Mouse (Mus musculus) kidney, postnatal 0 days (tissue): ENCODE data around the gene Errfi1. TPM values are rescaled to one million over a fixed set of nuclear protein-coding genes. Genes with fewer than 3 reads are reported as not detected.

Experiments
- ATAC-seq: fragments of 200-750 bp; cut with Nextera tagmentation; replicated peaks from 2 replicates; pipeline ENCODE4 v1.8.0; 2017; ENCODE audit warnings: low read depth, moderate number of reproducible peaks, moderate TSS enrichment, moderate library complexity; ENCODE audit not compliant: low FRiP score
- DNase-seq: peaks from one replicate; pipeline ENCODE4 v3.0.0-alpha.2; 2016; ENCODE audit warnings: low spot score
- H3K27ac ChIP-seq: fragments of 300-500 bp; sonication (generic); 2 replicates; pipeline ENCODE4 v1.5.1; 2014; ENCODE audit warnings: mild to moderate bottlenecking
- H3K27me3 ChIP-seq: fragments of 300-500 bp; sonication (generic); 2 replicates; pipeline ENCODE4 v1.6.1; 2014; ENCODE audit warnings: low read length, mixed read lengths; ENCODE audit not compliant: insufficient read depth
- H3K36me3 ChIP-seq: fragments of 300-500 bp; sonication (generic); 2 replicates; pipeline ENCODE4 v1.6.1; 2014; ENCODE audit warnings: low read length, mixed read lengths; ENCODE audit not compliant: insufficient read depth
- H3K4me1 ChIP-seq: fragments of 300-500 bp; sonication (generic); replicated peaks from 2 replicates; pipeline ENCODE4 v1.6.1; 2014; ENCODE audit warnings: antibody characterized with exemption, low read length, mixed read lengths; ENCODE audit not compliant: insufficient read depth
- H3K4me2 ChIP-seq: fragments of 300-500 bp; sonication (generic); 2 replicates; pipeline ENCODE4 v1.6.1; 2014; ENCODE audit warnings: mild to moderate bottlenecking, low read length, moderate library complexity, mixed read lengths
- H3K4me3 ChIP-seq: fragments of 300-500 bp; sonication (generic); replicated peaks from 2 replicates; pipeline ENCODE4 v1.5.1; 2014; ENCODE audit warnings: low read depth, low read length
- H3K9ac ChIP-seq: fragments of 300-500 bp; sonication (generic); 2 replicates; pipeline ENCODE4 v1.6.1; 2014; ENCODE audit warnings: low read depth, low read length
- H3K9me3 ChIP-seq: fragments of 300-500 bp; sonication (generic); replicated peaks from 2 replicates; pipeline ENCODE4 v1.6.1; 2016; ENCODE audit warnings: low read length, inconsistent platforms, mixed read lengths
- CTCF ChIP-seq: IDR thresholded peaks from 2 replicates; pipeline ENCODE4 v1.5.1; 2016; ENCODE audit warnings: antibody characterized with exemption, low read depth, mild to moderate bottlenecking, moderate library complexity
- WGBS: fragments of 180-500 bp; shearing (Covaris S2); extraction: QIAGEN DNeasy Blood & Tissue Kit; methylation state at CpG from one replicate; pipeline ENCODE4 v1.1.7; 2014; 5-methylcytosine and 5-hydroxymethylcytosine counted together
- polyA plus RNA-seq: library from polyadenylated mRNA; unstranded; fragments of >200 nt; fragmentation: Nextera tagmentation; extraction: Ambion mirVana; gene quantifications from 2 replicates; pipeline ENCODE4 v1.2.1, GENCODE M21; 2015

The Errfi1 gene
- polyA plus RNA-seq, 1 experiment from 2014 or later = 35.5 TPM

DNA sequence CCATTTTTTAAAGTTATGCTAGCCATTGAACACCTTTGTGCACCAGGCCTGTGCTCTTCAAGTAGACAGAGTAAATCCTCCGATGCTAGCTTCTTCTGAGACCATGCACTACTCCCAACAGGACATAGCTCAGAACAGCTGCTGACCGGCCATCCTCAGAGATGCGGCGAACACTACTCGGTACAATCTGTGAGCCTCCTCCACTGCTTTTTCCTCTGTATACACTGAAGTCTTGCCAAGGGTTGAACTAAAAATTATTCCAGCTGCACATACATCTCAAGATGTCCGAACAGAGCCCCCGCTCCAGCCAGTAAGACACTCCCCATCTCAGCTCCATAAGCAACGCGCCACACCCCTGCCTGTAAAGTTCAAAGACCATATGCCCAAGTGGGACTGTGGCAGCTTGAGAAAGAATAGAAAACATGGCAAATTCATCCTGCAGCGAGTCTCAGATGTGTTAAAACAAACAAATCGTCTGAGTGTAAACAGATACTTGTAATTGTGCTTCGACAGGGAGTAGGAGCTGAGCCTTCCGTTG, 37.2 kb upstream of the Errfi1 start:
- Histone ChIP-seq H3K9ac (no peak overlapping the region), H3K9me3 (no peaks in the 10 kb centered on the region), H3K4me3 (no peak overlapping the region), H3K27me3 (no peaks in the 10 kb centered on the region), H3K4me2 (no peak overlapping the region), H3K27ac (peak overlapping the region; percentile 11; the same call in 1 of the 2 replicates), H3K36me3 (no peaks in the 10 kb centered on the region), H3K4me1 (peaks cover 22% of the 10 kb centered on the region)
- no peak for TF ChIP-seq CTCF
- WGBS = 39% methylated on average over 13 of the region's 13 CpGs
- peak; percentile 43 for DNase-seq
- ATAC-seq = no peak

DNA sequence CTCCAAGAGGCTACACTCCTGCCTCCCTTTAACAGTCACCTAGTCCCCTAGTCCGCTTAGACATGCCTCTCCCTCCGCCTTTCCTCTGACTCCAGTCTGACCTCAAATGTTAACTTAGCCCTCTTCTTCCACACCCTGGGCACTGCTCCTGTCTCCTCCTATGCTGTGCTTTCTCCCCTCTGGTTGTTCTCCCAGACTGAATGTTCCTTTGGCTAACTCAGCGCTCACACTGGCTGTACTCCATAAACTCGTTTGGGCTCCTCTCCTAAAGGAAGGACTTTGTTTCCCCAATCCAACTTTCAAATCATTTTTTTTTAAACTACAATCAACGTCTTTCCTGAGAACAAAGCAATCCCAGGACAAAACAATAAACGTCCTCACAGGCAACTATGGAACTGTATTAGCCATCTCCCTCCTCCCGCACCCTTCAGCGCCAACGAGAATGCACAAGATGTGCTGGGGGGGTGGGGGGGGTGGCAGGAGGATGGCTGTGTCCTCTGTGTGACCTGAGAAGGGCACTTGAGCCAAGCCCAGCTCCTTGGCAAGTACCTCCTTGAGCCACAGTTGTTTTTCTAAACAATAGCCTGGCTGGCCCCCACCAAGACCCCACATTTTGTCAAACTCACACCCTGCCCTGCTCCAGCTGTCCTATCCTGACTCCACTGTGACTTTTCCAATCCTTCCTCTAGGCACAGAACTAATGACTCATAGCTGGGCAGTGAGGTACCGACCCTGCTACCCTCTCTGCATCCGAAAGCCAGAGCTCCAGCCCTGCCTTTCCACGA, 34.4 kb upstream of the Errfi1 start:
- 63% methylated on average over 12 of the region's 12 CpGs for WGBS
- H3K27me3 ChIP-seq = no peaks in the 10 kb centered on the region
- no peaks in the 10 kb centered on the region for H3K36me3 ChIP-seq
- no peak for TF ChIP-seq CTCF
- H3K9me3 ChIP-seq = no peaks in the 10 kb centered on the region
- H3K27ac ChIP-seq = no peak overlapping the region
- no peak overlapping the region for H3K4me2 ChIP-seq
- peaks cover 38% of the 10 kb centered on the region for H3K4me1 ChIP-seq
- ATAC-seq (no peak), DNase-seq (no peak)
- no peak overlapping the region for H3K4me3 ChIP-seq
- no peak overlapping the region for H3K9ac ChIP-seq

DNA sequence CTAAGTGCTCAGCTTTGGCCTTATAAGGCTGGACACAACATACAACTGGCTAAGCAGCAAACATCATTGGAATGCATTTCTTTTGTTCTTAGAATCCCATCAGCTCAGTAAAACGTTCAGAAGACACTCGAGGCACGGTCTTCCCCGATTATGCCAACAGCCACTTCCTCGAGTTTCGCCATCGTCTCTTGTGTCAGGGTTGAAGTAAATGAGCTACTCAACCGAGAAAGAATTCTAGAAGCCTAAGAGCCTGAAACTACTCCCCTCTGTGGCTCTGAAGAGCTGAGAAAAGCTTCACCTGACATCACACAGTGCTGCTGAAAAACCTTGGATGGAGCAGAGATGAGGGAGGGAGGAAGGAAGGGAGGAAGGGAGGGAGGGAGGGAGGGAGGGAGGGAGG, 32.3 kb upstream of the Errfi1 start:
- Histone ChIP-seq H3K27me3 (no peaks in the 10 kb centered on the region), H3K4me1 (peaks cover 36% of the 10 kb centered on the region), H3K9me3 (no peaks in the 10 kb centered on the region), H3K36me3 (no peaks in the 10 kb centered on the region), H3K4me3 (no peak overlapping the region), H3K4me2 (no peak overlapping the region), H3K9ac (no peak overlapping the region), H3K27ac (peak overlapping the region; percentile 19; the same call in 1 of the 2 replicates)
- TF ChIP-seq CTCF = no peak
- ATAC-seq = no peak
- WGBS = 35% methylated on average over 8 of the region's 8 CpGs
- DNase-seq = peak; percentile 65

DNA sequence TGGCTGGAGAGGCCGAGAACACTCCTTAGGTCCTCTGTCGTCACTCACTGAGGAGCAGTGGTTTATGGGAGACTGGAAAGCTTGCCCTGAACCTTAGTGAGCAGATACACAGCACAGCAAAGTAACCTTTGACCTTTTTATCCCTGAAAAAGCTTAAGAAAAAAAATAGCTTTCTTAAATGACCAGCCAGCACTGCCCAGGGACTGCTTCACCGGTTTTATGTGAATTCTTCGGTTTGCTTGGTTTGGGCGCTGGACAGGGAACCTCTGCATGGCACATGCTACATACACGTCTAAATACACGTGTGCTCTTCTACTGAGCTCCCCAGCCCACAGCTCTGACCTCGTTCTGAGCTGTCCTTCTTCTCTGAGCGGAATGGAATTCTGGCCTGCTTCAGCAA, 31.1 kb upstream of the Errfi1 start:
- H3K36me3 ChIP-seq = no peaks in the 10 kb centered on the region
- no peaks in the 10 kb centered on the region for H3K9me3 ChIP-seq
- no peaks in the 10 kb centered on the region for H3K27me3 ChIP-seq
- WGBS = 47% methylated on average over 9 of the region's 9 CpGs
- no peak overlapping the region for H3K9ac ChIP-seq
- ATAC-seq = peak; percentile 38; the same call in 1 of the 2 replicates
- no peak for TF ChIP-seq CTCF
- 0 out of 2 replicates have a peak overlapping the region, but pooled peaks have one; percentile 14 for H3K27ac ChIP-seq
- peaks cover 36% of the 10 kb centered on the region for H3K4me1 ChIP-seq
- peak; percentile 61 for DNase-seq
- no peak overlapping the region for H3K4me3 ChIP-seq
- no peak overlapping the region for H3K4me2 ChIP-seq

DNA sequence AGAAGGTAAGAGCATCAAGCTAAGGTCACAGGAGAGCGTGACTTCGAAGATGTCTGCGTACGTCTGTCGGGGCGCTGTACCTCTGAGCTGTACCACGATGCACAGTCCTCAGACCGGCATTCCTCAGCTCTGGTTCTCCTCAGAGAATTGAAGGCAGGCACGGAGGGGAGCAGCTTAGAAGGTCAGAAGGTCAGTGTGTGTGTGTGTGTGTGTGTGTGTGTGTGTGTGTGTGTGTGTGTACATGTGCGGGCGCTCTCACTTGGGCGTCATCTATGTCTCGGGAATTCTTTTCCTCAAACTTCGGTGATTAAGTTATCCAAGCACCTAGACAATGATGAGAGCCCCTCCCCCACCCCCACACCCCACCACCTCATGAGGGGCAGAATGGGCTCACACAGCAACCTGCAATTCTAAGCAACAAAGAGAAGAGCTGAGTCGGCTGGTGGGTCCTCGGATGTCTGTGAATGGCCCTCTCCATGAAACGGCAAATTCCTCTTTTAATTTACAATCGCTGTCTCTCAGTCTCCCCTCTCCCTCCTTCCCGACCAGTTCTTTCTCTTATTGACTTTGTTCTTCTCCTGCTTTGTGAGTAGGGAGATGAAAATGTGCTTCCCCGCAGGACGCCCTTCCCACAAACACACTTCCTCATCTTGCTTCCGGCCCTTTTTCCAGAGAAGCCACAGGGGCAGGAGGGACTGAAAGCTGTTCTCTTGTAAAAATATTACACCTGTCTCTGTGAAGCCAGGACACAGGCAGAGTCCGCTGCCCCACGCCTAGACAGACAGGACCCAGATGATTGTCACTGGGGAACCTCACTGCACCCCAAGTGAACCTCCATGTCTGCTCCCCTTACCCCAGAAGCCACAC, 29.9 kb upstream of the Errfi1 start:
- ATAC-seq = no peak

DNA sequence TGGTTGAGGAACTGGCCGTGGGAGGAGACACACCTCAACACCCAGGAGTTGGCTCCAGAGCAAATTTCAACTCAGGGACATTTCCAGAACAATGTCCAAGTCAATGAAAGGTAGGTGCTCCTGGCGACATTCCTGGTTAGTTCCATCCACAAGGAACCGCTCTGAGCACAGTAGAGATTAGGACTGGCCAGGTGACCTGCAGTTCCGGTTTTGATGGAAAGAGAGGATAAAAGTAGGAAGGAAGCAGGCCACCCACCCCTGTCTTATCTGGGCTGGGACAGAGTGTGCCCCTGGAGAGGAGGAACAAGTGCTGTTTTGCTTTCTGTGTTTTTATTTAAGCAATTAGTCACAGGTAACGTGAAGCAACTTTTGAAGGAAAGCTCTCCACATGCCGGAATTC, 28.8 kb upstream of the Errfi1 start:
- Histone ChIP-seq H3K4me2 (no peak overlapping the region), H3K4me1 (peaks cover 28% of the 10 kb centered on the region), H3K9me3 (no peaks in the 10 kb centered on the region), H3K36me3 (no peaks in the 10 kb centered on the region), H3K4me3 (no peak overlapping the region), H3K27ac (peak overlapping the region; percentile 95), H3K9ac (no peak overlapping the region), H3K27me3 (no peaks in the 10 kb centered on the region)
- DNase-seq (no peak), ATAC-seq (no peak; the same call in 1 of the 2 replicates)
- TF ChIP-seq CTCF = no peak
- 40% methylated on average over 6 of the region's 6 CpGs for WGBS

More for the DNA sequence above, 29.9 kb upstream of the Errfi1 start:
- 57% methylated on average over 24 of the region's 24 CpGs for WGBS
- H3K27ac ChIP-seq = peak overlapping the region; percentile 95
- no peak overlapping the region for H3K4me2 ChIP-seq
- H3K27me3 ChIP-seq = no peaks in the 10 kb centered on the region
- H3K36me3 ChIP-seq = no peaks in the 10 kb centered on the region
- no peak for TF ChIP-seq CTCF
- no peak overlapping the region for H3K9ac ChIP-seq
- H3K4me3 ChIP-seq = no peak overlapping the region
- no peaks in the 10 kb centered on the region for H3K9me3 ChIP-seq
- peaks cover 36% of the 10 kb centered on the region for H3K4me1 ChIP-seq
- peak; percentile 35 for DNase-seq
